Mouse (Mus musculus) ES-Bruce4 (cell line): ENCODE measurements around the gene Ctu1. TPM values are rescaled to one million over a fixed set of nuclear protein-coding genes. Genes with fewer than 3 reads are reported as not detected.

ENCODE experiments used
- H3K27ac ChIP-seq: 2 replicates; pipeline ENCODE4 v1.5.1; 2012; ENCODE audit warnings: low read length, inconsistent platforms; ENCODE audit not compliant: insufficient read depth
- H3K27me3 ChIP-seq: 2 replicates; pipeline ENCODE4 v1.6.1; 2012; ENCODE audit warnings: mild to moderate bottlenecking, low read length, inconsistent platforms; ENCODE audit not compliant: control insufficient read depth, poor library complexity, insufficient read depth, severe bottlenecking
- H3K36me3 ChIP-seq: 2 replicates; pipeline ENCODE4 v1.6.1; 2012; ENCODE audit warnings: inconsistent platforms, mild to moderate bottlenecking, low read length, moderate library complexity; ENCODE audit not compliant: control insufficient read depth, poor library complexity, insufficient read depth, severe bottlenecking
- H3K4me1 ChIP-seq: one replicate; pipeline ENCODE4 v1.8.1; 2011; ENCODE audit warnings: low read length; ENCODE audit not compliant: control insufficient read depth, insufficient read depth
- H3K4me3 ChIP-seq: 2 replicates; pipeline ENCODE4 v1.5.1; 2011; ENCODE audit warnings: low read depth, mild to moderate bottlenecking, low read length
- H3K9ac ChIP-seq: 2 replicates; pipeline ENCODE4 v1.6.1; 2012; ENCODE audit warnings: low read depth, mild to moderate bottlenecking, inconsistent platforms; ENCODE audit not compliant: poor library complexity, severe bottlenecking
- H3K9me3 ChIP-seq: replicated peaks from 2 replicates; pipeline ENCODE4 v1.6.1; 2012; ENCODE audit warnings: mild to moderate bottlenecking, low read length, inconsistent platforms; ENCODE audit not compliant: control insufficient read depth, poor library complexity, insufficient read depth, severe bottlenecking
- CTCF ChIP-seq: IDR thresholded peaks from one replicate; pipeline ENCODE4 v1.8.1; 2011; ENCODE audit warnings: low read depth, low read length
- EP300 ChIP-seq: IDR thresholded peaks from 2 replicates; pipeline ENCODE4 v1.6.1; 2011; ENCODE audit warnings: low read depth, low read length; ENCODE audit not compliant: insufficient read depth
- POLR2A ChIP-seq: IDR thresholded peaks from one replicate; pipeline ENCODE4 v1.8.1; 2011; ENCODE audit warnings: low read length; ENCODE audit not compliant: insufficient read depth
- polyA plus RNA-seq: library from polyadenylated mRNA; stranded (reverse); fragments of >200 nt; gene quantifications from 2 replicates; pipeline ENCODE4 v1.2.4, GENCODE M21; 2011; ENCODE audit warnings: low read depth; ENCODE audit not compliant: missing spikeins, insufficient read depth, insufficient read length

Gene Ctu1
- 6.2 and 7.6 TPM in 2 replicates for polyA plus RNA-seq

DNA sequence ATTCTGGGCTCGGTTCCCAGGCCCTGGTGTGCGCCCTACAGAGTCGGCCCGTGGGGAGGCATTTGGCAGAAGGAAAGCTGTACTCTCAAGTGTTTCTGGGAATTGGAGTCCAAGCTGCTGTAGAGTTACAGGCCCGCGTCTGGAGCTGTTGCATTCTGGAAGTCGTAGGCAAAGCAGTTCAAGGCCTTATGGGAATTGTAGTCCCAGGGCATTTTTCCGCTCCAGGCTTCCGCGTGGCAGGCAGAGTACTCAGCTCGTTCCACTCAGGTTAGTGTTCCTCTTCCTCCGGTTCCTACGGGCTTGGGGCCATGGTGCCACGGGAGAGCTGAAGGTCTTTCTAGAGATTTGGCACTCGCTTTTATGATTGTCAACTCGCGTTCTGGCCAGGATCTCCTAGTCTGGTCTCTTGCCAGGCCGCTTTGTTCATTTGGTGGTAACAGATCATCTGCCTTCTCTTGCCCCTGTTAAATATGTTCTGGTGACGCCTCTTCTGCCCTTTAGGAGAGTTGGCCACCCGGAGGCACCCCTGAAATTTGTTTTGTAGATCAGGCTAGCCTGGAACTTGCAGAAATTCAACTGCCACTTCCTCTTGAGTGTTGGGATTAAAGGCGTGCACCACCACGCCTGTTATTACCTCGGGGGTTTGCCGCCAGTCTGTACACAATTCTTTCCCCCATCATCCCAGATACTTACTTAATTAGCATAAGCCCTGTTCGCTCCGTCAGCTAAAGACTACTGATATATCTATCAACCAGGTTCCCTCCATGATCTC, at the start of gene Ctu1:
TSS of gene Ctu1 (plus strand) at position 208 of the 772 bp plus-strand sequence.
- Histone ChIP-seq H3K9me3 (no peaks in the 10 kb centered on the region), H3K27me3 (no peaks in the 10 kb centered on the region), H3K27ac (no peak within 1 kb of the TSS), H3K36me3 (no peaks in the 10 kb centered on the region), H3K4me3 (peak within 1 kb of the TSS; percentile 97), H3K4me1 (peaks cover 2% of the 10 kb centered on the region), H3K9ac (peak within 1 kb of the TSS; percentile 70)
- TF ChIP-seq EP300 = no peak

DNA sequence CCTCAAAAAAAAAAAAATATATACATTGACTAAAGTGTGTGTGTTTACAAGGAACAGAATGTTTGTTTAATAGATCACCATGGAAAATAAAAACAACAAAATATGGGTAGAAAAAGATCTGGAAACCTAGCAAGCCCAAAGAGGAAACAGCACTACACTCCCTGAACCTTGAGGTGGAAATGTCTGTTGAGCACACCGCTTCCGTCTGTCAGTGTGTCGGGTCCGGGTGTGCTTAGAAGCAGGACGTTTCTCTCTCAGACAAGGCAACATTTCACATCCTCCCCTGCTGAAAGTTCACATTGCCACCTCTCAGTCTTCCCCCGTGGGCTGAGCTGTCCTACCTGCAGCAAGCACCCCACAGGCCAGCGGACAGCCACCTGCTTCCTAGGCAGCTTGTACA, 48.9 kb upstream of the Ctu1 start:
- no peak overlapping the region for H3K27ac ChIP-seq
- no peak overlapping the region for H3K9ac ChIP-seq
- peaks cover 8% of the 10 kb centered on the region; the same call in 1 of the 2 replicates for H3K36me3 ChIP-seq
- no peaks in the 10 kb centered on the region for H3K27me3 ChIP-seq
- TF ChIP-seq CTCF (no peak), POLR2A (no peak), EP300 (no peak)
- no peaks in the 10 kb centered on the region for H3K4me1 ChIP-seq
- H3K9me3 ChIP-seq = no peaks in the 10 kb centered on the region
- no peak overlapping the region for H3K4me3 ChIP-seq

DNA sequence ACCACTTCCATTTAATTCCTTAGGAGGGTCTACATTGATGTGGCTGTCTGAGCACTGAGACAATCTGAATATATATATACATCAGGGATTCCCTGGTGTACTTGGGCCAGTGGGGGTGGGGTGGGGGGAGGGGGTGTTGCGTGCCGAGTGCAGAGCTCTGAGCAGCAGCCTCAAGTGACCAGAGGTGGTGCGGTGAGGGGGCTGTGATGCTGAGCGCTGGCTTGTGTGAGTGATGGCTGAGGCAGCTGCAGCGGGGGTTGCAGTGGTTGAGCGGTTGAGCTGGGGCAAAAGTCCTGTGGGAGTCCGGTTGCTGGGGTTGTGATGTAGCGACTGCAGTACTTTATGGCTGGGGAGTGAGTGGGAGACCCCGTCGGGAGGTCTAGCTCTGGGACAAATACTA, 48.0 kb upstream of the Ctu1 start:
- H3K36me3 ChIP-seq = peaks cover 3% of the 10 kb centered on the region; the same call in 1 of the 2 replicates
- no peaks in the 10 kb centered on the region for H3K4me1 ChIP-seq
- no peaks in the 10 kb centered on the region for H3K9me3 ChIP-seq
- H3K27ac ChIP-seq = no peak overlapping the region
- TF ChIP-seq EP300 (no peak), POLR2A (no peak), CTCF (no peak)
- H3K27me3 ChIP-seq = no peaks in the 10 kb centered on the region
- H3K4me3 ChIP-seq = peak overlapping the region; percentile 3; the same call in 1 of the 2 replicates
- peak overlapping the region; percentile 18; the same call in 1 of the 2 replicates for H3K9ac ChIP-seq

DNA sequence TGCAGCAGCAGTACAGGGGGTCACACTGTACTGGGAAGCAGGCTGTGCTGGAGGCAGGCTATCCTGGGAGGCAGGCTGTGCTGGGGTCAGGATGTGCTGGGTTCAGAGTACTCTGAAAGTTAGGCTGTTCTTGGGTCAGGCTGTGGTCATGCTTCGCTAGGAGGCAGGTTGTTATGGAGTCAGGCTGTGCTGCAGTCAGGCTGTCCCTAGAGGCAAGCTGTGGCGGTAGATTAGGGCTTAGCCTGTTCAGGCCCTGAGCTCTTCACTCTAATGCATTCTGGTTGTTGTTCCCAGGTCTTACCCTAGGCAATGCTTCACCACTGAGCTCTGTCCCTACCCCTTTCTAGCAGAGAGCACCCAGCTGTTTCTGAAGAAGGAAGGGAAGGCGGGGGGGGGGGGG, 46.8 kb upstream of the Ctu1 start:
- Histone ChIP-seq H3K9me3 (no peaks in the 10 kb centered on the region), H3K4me1 (no peaks in the 10 kb centered on the region), H3K27me3 (no peaks in the 10 kb centered on the region), H3K9ac (no peak overlapping the region), H3K27ac (no peak overlapping the region), H3K4me3 (no peak overlapping the region), H3K36me3 (no peaks in the 10 kb centered on the region)
- TF ChIP-seq EP300 (no peak), CTCF (no peak), POLR2A (no peak)

DNA sequence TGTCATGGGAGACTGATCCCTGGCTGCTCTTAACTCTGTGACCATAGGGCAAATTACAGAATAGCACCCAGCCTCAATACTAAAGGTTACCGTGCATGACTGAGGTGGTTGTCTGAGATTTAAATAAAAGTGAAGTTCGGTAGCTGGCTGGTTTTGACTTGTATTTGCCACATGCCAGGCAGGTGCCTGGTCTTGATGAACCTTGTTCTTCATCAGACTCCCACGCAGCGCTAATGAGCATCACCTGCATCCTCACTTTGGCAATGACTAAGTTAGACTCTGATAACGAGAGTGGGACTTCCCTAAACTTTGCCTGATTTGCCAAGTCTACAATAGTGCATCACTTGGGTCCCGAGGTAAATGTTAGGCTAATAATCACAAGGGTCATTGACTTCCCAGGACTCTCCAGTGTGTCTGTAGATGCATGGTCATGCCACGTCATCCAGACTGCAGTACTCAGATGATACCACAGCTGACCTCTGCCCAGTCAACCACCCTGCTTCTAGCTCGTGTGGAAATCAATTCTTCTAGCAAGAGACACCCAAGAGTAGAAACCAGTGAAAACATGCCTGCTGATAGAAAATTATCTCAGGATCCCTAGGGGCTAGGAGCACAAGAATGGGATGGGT, 45.9 kb upstream of the Ctu1 start:
- no peak for TF ChIP-seq EP300
- no peak for TF ChIP-seq POLR2A
- TF ChIP-seq CTCF = no peak
- Histone ChIP-seq H3K9me3 (no peaks in the 10 kb centered on the region), H3K27me3 (no peaks in the 10 kb centered on the region), H3K36me3 (no peaks in the 10 kb centered on the region), H3K4me1 (no peaks in the 10 kb centered on the region), H3K9ac (no peak overlapping the region), H3K4me3 (no peak overlapping the region), H3K27ac (no peak overlapping the region)

DNA sequence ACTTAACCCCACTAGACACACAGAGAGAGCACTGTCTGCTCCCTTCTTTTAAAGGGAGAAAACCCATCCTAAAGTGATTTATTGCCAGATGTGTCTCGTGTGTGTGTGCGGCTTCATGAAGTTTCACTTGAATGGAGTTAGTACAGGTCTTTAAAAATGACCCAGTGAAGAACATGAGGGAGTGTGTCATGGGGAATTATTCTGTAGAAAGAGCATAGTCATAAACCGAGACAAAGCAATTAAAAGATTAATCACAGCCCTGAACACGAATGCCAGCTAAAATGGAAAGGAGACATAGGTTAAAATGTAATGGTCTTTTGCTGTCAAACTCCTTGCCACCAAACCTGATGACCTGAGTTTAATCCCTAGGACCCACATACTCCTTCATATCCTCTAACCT, 37.9 kb upstream of the Ctu1 start:
- no peaks in the 10 kb centered on the region for H3K9me3 ChIP-seq
- H3K9ac ChIP-seq = no peak overlapping the region
- H3K4me3 ChIP-seq = no peak overlapping the region
- no peak for TF ChIP-seq EP300
- TF ChIP-seq POLR2A = no peak
- no peak for TF ChIP-seq CTCF
- no peaks in the 10 kb centered on the region for H3K4me1 ChIP-seq
- H3K27ac ChIP-seq = no peak overlapping the region
- H3K27me3 ChIP-seq = no peaks in the 10 kb centered on the region
- H3K36me3 ChIP-seq = no peaks in the 10 kb centered on the region
